Mouse (Mus musculus) urinary bladder, postnatal 36 days (tissue): Measurements from ENCODE around the gene Gm20388.

Experiments used
- DNase-seq, 2 experiments: peaks; one replicate each; pipeline ENCODE4 v3.0.0; 2022; ENCODE audit warnings: low spot score in 2 of 2, mixed read lengths in 1 of 2

Gm20388 gene

GRCm38 (mm10) chr8:121990506-121991255 is 2080.0 kb downstream of the Gm20388 start:
- no peak for DNase-seq

- no peak for DNase-seq
Observed at GRCm38 (mm10) chr8:121991611-121992010, 2081.0 kb downstream of the Gm20388 start.

GRCm38 (mm10) chr8:121992911-121993310 is 2082.3 kb downstream of the Gm20388 start:
- DNase-seq: no peak

GRCm38 (mm10) chr8:121995112-121995511 is 2084.5 kb downstream of the Gm20388 start:
- no peak for DNase-seq

- DNase-seq: peak in 1 of 2 experiments; percentile 50
Observed at GRCm38 (mm10) chr8:121995895-121996294, 2085.3 kb downstream of the Gm20388 start.

- DNase-seq: no peak
Observed at GRCm38 (mm10) chr8:121998631-121999030, 2088.0 kb downstream of the Gm20388 start.

GRCm38 (mm10) chr8:121999211-121999610 is 2088.6 kb downstream of the Gm20388 start:
- DNase-seq: peak in 1 of 2 experiments; percentile 26

GRCm38 (mm10) chr8:122001339-122002115 is 2090.9 kb downstream of the Gm20388 start:
- no peak for DNase-seq

- DNase-seq: no peak
Observed at GRCm38 (mm10) chr8:122003646-122004045, 2093.0 kb downstream of the Gm20388 start.

- DNase-seq: peak in 1 of 2 experiments; percentile 37
Observed at GRCm38 (mm10) chr8:122004131-122004530, 2093.5 kb downstream of the Gm20388 start.

- DNase-seq: no peak
Observed at GRCm38 (mm10) chr8:122005422-122006204, 2095.0 kb downstream of the Gm20388 start.

- no peak for DNase-seq
Observed at GRCm38 (mm10) chr8:122006688-122007484, 2096.2 kb downstream of the Gm20388 start.

GRCm38 (mm10) chr8:122008395-122008794 is 2097.8 kb downstream of the Gm20388 start:
- no peak for DNase-seq

- no peak for DNase-seq
Observed at GRCm38 (mm10) chr8:122010638-122011037, 2100.0 kb downstream of the Gm20388 start.

GRCm38 (mm10) chr8:122011066-122011588 is 2100.5 kb downstream of the Gm20388 start:
- no peak for DNase-seq

- DNase-seq: no peak
Observed at GRCm38 (mm10) chr8:122014606-122015005, 2104.0 kb downstream of the Gm20388 start.

- DNase-seq: peak in 1 of 2 experiments; percentile 37
Observed at GRCm38 (mm10) chr8:122018046-122018831, 2107.6 kb downstream of the Gm20388 start.

GRCm38 (mm10) chr8:122019162-122019561 is 2108.5 kb downstream of the Gm20388 start:
- no peak for DNase-seq

GRCm38 (mm10) chr8:122020050-122020771 is 2109.6 kb downstream of the Gm20388 start:
- no peak for DNase-seq
